Mouse (Mus musculus): Measurements from ENCODE around the gene Ankrd60. TPM values are rescaled to one million over a fixed set of nuclear protein-coding genes. Genes with fewer than 3 reads are reported as not detected.

The Ankrd60 gene
- not detected in 2 replicates for polyA plus RNA-seq (2012; ENCODE audit: insufficient read depth, insufficient read length, missing spikeins)

DNA sequence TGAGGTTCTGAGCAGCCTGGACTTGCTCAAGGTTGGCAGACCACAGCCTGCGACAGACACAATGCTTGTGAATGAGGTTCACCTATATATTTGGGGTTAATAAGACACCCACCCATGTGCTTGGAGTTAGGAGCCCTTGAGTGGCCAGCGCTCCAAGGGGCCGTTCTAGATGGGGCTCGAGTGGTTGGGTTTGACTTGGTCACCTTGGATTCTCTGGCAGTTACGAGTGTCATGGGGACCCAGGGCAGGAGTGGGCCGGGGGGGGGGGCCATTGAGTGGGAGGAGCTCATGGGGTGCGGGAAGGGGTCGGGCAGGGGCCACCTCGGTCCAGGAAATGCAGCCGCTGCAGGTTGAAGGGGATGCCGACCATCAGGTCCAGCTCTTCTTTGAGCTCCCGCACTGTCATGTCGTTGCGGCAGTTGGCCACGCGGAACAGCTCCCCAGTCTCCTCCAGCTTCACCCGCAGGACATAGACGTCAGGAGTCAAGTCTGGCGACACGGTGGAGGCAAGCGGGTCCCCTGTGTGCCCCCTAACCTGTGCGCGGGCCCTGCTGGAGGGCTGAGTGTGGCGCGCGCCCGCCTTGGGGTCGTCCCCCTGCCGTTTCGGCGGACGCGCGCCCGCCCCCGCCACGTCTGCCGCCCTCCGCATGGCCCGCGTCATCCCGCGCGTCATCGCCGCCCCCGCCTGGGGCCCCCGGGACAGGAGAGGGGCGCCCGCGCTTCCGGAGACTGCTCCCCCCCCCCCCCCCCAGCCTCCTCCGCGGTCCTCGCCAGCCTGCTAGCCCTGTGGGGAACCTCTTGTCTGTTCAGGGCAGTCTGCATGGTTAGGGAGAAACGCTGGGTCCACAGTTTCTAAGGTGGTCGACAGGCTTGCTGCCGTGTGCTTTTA, at the start of gene Ankrd60:
Gene Ankrd60, minus strand, starts transcription at position 697 of the 889 bp plus-strand sequence.
- H3K27ac ChIP-seq (ENCODE audit: insufficient read depth, low read depth, low read length) = no peak within 1 kb of the TSS
- TF ChIP-seq POLR2A (IDR thresholded peaks at IDR 0.05; ENCODE audit: borderline replicate concordance, low read depth, low read length) = no peak
- TF ChIP-seq CTCF (IDR thresholded peaks at IDR 0.05; ENCODE audit: low read depth, low read length) = no peak
- H3K4me1 ChIP-seq (ENCODE audit: control insufficient read depth, insufficient read depth, low read length) = no peaks in the 10 kb centered on the region
- no peak within 1 kb of the TSS for H3K4me3 ChIP-seq (ENCODE audit: insufficient read depth, low read length)

DNA sequence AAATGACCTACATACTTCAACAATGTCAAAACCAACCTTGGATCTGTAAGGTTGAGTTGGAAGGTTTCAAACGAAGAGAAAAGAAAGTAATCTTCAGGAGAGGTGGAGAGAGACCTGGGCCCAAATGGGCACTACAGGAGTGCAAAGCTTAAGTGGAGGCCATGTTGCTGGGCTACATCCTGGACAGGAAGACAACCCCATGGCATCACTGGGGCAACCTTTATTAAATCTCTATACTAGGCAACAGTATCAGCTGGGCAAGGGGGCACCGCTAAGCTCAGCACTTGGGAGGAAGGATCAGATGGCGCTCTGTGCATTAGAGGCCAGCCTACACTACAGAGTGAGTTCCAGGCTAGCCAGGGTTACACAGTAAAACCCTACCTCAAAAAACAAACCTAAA, 47.6 kb upstream of the Ankrd60 start:
- Histone ChIP-seq H3K4me3 (ENCODE audit: insufficient read depth, low read length) (no peak overlapping the region), H3K27ac (ENCODE audit: insufficient read depth, low read depth, low read length) (no peak overlapping the region), H3K4me1 (ENCODE audit: control insufficient read depth, insufficient read depth, low read length) (no peaks in the 10 kb centered on the region)
- TF ChIP-seq POLR2A (IDR thresholded peaks at IDR 0.05; ENCODE audit: borderline replicate concordance, low read depth, low read length) = no peak
- TF ChIP-seq CTCF (IDR thresholded peaks at IDR 0.05; ENCODE audit: low read depth, low read length) = no peak

DNA sequence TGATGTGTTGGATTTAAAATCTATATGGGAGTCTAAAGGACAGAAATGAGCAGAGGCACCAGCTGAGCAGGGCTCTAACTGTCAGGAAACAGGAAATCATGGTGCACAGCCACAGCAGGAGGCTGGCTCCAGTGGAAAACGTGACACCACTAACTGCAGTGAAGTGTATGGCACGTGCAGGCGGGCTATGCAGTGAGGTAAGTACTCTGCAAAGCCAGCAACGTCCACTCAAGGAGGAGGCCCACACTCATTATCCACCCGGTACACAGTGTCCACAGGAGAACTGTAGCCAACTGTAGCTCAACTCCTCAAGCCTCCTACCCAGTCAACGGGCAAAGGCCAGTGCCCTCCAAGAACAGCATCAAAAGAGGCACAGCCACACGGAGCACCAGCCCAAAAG, 46.5 kb upstream of the Ankrd60 start:
- Histone ChIP-seq H3K27ac (ENCODE audit: insufficient read depth, low read depth, low read length) (no peak overlapping the region), H3K4me1 (ENCODE audit: control insufficient read depth, insufficient read depth, low read length) (peaks cover 3% of the 10 kb centered on the region), H3K4me3 (ENCODE audit: insufficient read depth, low read length) (no peak overlapping the region)
- TF ChIP-seq POLR2A (IDR thresholded peaks at IDR 0.05; ENCODE audit: borderline replicate concordance, low read depth, low read length) (no peak), CTCF (IDR thresholded peaks at IDR 0.05; ENCODE audit: low read depth, low read length) (no peak)

DNA sequence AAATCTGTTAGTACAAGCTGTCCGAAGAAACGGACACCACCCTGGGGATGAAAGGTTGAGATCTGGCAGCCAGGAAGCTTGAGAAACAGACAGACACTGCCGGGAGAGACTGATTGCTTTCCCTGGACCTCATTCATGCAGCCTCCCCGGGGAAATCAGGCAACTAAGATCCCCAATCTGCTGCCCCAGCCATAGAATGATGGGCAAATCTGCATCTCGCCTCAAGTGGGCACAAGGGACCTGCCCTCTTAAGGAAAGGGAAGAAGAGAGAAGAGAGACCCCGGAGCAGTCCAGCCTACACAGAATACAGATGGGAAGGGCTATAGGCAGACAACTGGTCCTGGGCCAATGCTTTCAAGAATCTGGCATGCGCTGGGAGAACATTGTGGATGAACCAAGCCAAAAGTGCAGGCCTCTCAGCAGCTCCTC, 44.0 kb upstream of the Ankrd60 start:
- Histone ChIP-seq H3K27ac (ENCODE audit: insufficient read depth, low read depth, low read length) (no peak overlapping the region), H3K4me3 (ENCODE audit: insufficient read depth, low read length) (no peak overlapping the region), H3K4me1 (ENCODE audit: control insufficient read depth, insufficient read depth, low read length) (peaks cover 6% of the 10 kb centered on the region)
- no peak for TF ChIP-seq POLR2A (IDR thresholded peaks at IDR 0.05; ENCODE audit: borderline replicate concordance, low read depth, low read length)
- no peak for TF ChIP-seq CTCF (IDR thresholded peaks at IDR 0.05; ENCODE audit: low read depth, low read length)

DNA sequence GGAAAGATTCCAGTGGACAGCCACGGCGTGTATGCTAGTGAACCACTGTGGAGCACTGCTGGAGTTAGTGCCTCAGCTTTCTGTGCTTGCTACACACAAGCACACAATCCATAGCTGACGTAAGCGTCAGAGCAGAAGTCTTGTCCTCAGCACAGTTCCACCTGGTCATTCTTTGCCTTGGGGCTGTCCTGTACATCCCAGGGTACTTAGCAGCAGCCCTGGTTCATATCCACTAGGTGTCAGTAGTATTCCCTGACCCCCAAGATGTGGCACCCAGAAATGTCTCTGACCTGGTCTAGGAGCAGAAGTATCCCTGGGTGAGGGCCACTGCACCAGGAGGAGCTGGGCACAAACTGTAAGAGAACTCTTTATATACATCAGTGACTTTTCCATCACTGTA, 42.5 kb upstream of the Ankrd60 start:
- H3K27ac ChIP-seq (ENCODE audit: insufficient read depth, low read depth, low read length) = no peak overlapping the region
- no peak overlapping the region for H3K4me3 ChIP-seq (ENCODE audit: insufficient read depth, low read length)
- peaks cover 14% of the 10 kb centered on the region for H3K4me1 ChIP-seq (ENCODE audit: control insufficient read depth, insufficient read depth, low read length)
- no peak for TF ChIP-seq POLR2A (IDR thresholded peaks at IDR 0.05; ENCODE audit: borderline replicate concordance, low read depth, low read length)
- peak; percentile 28; the same call in 1 of the 2 replicates for TF ChIP-seq CTCF (IDR thresholded peaks at IDR 0.05; ENCODE audit: low read depth, low read length)

DNA sequence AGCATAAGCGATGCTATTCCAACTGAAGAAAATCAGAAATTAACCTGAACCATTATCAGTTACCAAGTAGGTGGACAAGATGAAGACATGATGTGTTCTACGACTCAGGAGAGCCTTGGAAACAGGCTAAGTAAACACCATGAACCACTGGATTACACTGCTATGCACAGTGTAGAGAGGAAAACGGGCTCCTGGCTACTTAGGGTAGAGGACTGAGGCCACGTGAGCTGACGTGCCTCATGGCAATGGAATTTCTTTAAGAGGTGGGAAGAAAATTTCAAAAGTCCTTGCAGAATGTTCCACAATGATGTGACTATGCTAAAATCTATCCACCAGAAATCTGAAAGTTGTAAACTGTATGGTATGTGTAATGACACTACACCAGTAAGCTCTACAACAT, 41.0 kb upstream of the Ankrd60 start:
- TF ChIP-seq CTCF (IDR thresholded peaks at IDR 0.05; ENCODE audit: low read depth, low read length) = no peak
- no peak for TF ChIP-seq POLR2A (IDR thresholded peaks at IDR 0.05; ENCODE audit: borderline replicate concordance, low read depth, low read length)
- Histone ChIP-seq H3K4me1 (ENCODE audit: control insufficient read depth, insufficient read depth, low read length) (peaks cover 14% of the 10 kb centered on the region), H3K27ac (ENCODE audit: insufficient read depth, low read depth, low read length) (no peak overlapping the region), H3K4me3 (ENCODE audit: insufficient read depth, low read length) (no peak overlapping the region)

DNA sequence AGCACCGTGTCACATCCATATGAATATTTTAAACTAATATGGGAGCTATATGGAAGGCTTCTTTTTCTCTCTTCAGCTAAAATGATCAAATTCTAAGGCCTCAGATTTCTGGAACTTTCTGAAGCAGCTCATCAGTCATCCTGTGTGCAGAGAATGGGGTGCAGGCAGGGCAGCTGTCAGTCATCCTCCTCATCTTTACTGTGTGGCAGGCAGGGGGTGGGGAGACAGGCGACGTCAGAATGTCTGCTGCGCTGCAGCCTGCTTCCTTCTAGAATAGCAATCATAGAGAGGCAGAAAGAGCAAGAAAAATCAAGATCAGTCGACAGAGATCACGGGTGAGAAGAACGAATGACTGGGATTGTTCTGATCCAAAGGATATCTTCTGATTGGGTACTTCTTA, 38.0 kb upstream of the Ankrd60 start:
- TF ChIP-seq POLR2A (IDR thresholded peaks at IDR 0.05; ENCODE audit: borderline replicate concordance, low read depth, low read length) (no peak), CTCF (IDR thresholded peaks at IDR 0.05; ENCODE audit: low read depth, low read length) (no peak)
- H3K27ac ChIP-seq (ENCODE audit: insufficient read depth, low read depth, low read length) = peak overlapping the region; percentile 51
- no peak overlapping the region for H3K4me3 ChIP-seq (ENCODE audit: insufficient read depth, low read length)

DNA sequence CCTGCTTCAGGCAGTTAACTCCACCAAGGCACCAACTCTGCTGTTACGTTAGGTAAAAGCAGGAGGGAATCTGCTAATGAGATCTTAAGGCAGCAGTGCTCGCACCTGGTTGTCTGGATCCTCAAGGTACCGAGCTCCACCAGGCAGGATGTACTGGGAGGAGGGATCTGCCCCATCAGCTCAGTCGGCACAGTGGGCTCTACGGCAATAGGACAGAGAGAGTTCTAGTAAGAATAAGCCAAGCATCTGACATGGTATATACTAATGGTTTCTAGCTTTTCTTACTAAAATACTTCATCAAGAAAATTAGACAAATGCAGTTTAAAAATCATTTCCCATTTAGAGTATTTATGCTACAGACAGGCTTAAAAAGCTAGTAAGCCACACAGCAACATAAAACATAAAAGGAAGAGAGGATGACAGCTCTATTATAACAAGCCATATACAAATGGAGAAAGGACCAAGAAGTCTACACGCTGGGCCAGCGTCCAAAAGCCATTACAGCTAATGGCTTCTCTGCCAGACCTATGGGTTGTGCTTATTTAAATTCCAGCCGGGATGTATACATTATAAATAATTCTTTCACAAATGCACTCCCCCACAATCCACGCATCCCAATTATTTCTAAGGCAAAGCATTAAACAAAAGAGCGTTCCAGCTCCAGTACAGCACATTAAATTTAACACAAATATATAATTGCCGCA, 37.4 kb upstream of the Ankrd60 start:
- H3K27ac ChIP-seq (ENCODE audit: insufficient read depth, low read depth, low read length) = no peak overlapping the region
- peaks cover 12% of the 10 kb centered on the region for H3K4me1 ChIP-seq (ENCODE audit: control insufficient read depth, insufficient read depth, low read length)
- H3K4me3 ChIP-seq (ENCODE audit: insufficient read depth, low read length) = no peak overlapping the region
- TF ChIP-seq CTCF (IDR thresholded peaks at IDR 0.05; ENCODE audit: low read depth, low read length) (no peak), POLR2A (IDR thresholded peaks at IDR 0.05; ENCODE audit: borderline replicate concordance, low read depth, low read length) (no peak)

More for the DNA sequence above, 38.0 kb upstream of the Ankrd60 start:
- peaks cover 14% of the 10 kb centered on the region for H3K4me1 ChIP-seq (ENCODE audit: control insufficient read depth, insufficient read depth, low read length)

DNA sequence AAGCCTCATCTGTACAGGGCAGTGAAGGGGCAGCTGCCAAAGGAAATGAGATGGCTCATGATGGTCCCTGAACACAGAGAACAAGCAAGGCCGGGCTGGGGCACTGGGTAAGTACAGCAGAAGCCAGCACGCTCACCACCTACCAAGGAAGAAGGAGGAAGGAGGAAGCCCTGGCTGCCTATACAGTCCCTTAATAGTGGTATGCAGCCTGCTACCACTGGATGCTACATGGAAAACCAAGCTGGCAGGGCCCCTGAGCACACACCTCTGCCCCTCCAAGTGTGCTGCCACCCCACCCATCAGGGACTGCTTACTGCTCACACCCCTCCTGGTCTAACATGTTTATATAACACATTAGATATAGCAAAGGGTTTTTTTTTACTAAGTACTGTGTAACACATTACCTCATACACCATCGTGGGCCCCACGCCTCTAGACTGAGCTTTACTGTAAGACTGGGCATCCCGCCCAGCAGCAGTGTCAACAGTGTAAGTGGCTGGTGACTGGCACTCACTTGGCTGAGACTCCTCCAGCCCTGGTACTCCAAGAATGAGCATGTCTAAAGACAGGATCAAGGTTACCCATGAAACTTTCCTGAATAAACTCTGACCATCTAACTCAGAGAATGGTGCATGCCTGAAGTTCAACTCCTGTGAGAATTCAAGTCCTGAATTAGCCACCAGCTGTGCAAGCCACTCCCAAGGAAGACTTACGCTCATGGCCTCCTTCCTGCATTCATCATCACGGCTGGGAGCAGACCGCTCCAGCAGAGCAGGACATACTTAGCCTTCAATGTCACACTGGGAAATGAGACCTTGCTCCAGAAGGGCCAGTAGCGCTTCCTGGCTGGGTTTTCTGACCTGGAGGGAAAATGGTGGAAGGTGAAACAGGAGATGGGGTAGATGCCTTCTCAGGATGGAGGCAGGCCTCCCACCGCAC, 30.1 kb upstream of the Ankrd60 start:
- no peak for TF ChIP-seq CTCF (IDR thresholded peaks at IDR 0.05; ENCODE audit: low read depth, low read length)
- TF ChIP-seq POLR2A (IDR thresholded peaks at IDR 0.05; ENCODE audit: borderline replicate concordance, low read depth, low read length) = no peak

More for the DNA sequence above, 30.1 kb upstream of the Ankrd60 start:
- Histone ChIP-seq H3K4me1 (ENCODE audit: control insufficient read depth, insufficient read depth, low read length) (peaks cover 9% of the 10 kb centered on the region; the same call in 1 of the 2 replicates), H3K4me3 (ENCODE audit: insufficient read depth, low read length) (no peak overlapping the region), H3K27ac (ENCODE audit: insufficient read depth, low read depth, low read length) (no peak overlapping the region)
